Mouse (Mus musculus) small intestine, adult 2 months (tissue): Measurements from ENCODE around the gene Tubb2b.

Experiments used
- CTCF ChIP-seq: fragments of 200-500 bp; IDR thresholded peaks from 2 replicates; pipeline ENCODE4 v1.5.1; 2012; ENCODE audit warnings: low read depth, mild to moderate bottlenecking, control low read depth, inconsistent platforms, low read length, moderate library complexity, mixed read lengths; ENCODE audit not compliant: insufficient replicate concordance, insufficient read length; ENCODE audit errors: extremely low read depth
- POLR2A ChIP-seq: fragments of 200-500 bp; IDR thresholded peaks from 2 replicates; pipeline ENCODE4 v1.6.1; 2012; ENCODE audit warnings: low read depth, mild to moderate bottlenecking, control low read depth, inconsistent platforms, low read length, moderate library complexity

DNA sequence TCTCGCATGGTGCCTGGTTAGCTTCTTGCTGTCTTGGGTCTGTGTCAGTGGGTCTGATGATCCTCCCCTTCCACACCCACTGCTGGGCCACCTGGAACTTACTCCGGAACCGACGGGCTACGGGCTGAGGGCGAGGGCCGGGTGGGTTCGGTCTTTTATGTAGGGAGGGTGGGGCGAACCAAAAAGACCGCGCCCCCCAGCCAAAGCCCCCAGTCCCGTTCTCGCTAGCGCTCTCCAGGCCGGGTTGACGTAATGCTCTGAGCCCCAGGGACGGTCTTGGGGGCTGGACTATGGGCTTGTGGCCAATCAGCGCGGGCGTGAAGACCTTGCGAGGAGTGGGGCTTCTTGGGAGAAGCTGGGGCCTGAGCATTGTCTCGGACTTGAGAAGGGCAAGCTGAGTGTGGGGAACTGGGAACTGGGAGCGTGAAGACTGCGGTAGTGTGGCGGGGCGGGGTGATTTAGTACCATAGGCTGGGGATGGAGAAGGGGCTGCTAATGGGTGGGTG is at the start of gene Tubb2b:
- TF ChIP-seq CTCF (no peak), POLR2A (no peak)
